Mouse (Mus musculus) adrenal gland, adult 8-10 months (tissue): ENCODE measurements around the gene C3. TPM values are rescaled to one million over a fixed set of nuclear protein-coding genes. Genes with fewer than 3 reads are reported as not detected.

Source experiments
- microRNA-seq, 2 experiments: library from miRNA; unstranded; fragments of <30 nt; microRNA quantifications; one replicate each; pipeline ENCODE4 v1.2.0; 2022
- total RNA-seq, 4 experiments: library from RNA; stranded (reverse); gene quantifications; 2 replicates each; pipeline ENCODE4 v1.2.4; 2022

The C3 gene
- total RNA-seq, 4 experiments from 2014 or later = 36.4 to 1,135 (median 245) TPM

Small RNAs within 50 kb of the gene (microRNA-seq; reads per million reads assigned to microRNA genes)
- 0 to 1.3 reads per million in 2 experiments for gene Mir6978

Other genes with a start within 250 kb of the C3 start
- under 1 TPM in 2 of 4 experiments, not detected in 2; 0.20 to 0.24 TPM for gene Acer1, start 246.0 kb downstream of the C3 start, total RNA-seq
- gene Clpp, start 237.8 kb downstream of the C3 start, total RNA-seq = 100 to 1,000 TPM; 112 to 127 (median 116) TPM
- 10 to 100 TPM; 69.8 to 87.3 (median 77.2) TPM for gene Alkbh7, start 230.8 kb downstream of the C3 start, total RNA-seq
- gene Pspn, start 228.1 kb downstream of the C3 start, total RNA-seq = 1 to 10 TPM in 2 of 4 experiments, not detected in 2; 2.1 to 2.8 TPM
- gene Gtf2f1, start 216.8 kb downstream of the C3 start, total RNA-seq = 10 to 100 TPM; 45.6 to 68.2 (median 54.2) TPM
- gene Gm17949, start 216.7 kb downstream of the C3 start, total RNA-seq = under 1 TPM; 0.29 to 0.80 (median 0.45) TPM
- 100 to 1,000 TPM in 2 of 4 experiments, 10 to 100 TPM in 2; 92.3 to 122 (median 102) TPM for gene Khsrp, start 196.6 kb downstream of the C3 start, total RNA-seq
- under 1 TPM in 1 of 4 experiments, not detected in 3; 0.38 TPM for gene Slc25a41, start 186.5 kb downstream of the C3 start, total RNA-seq
- gene Crb3, start 169.0 kb downstream of the C3 start, total RNA-seq = 1 to 10 TPM in 3 of 4 experiments, under 1 TPM in 1; 0.70 to 4.4 (median 2.2) TPM
- 100 to 1,000 TPM in 2 of 4 experiments, 10 to 100 TPM in 2; 66.5 to 128 (median 97.6) TPM for gene Slc25a23, start 168.3 kb downstream of the C3 start, total RNA-seq
- gene Dennd1c, start 149.6 kb downstream of the C3 start, total RNA-seq = 1 to 10 TPM; 1.5 to 4.3 (median 2.5) TPM
- gene Tubb4a, start 140.4 kb downstream of the C3 start, total RNA-seq = 1 to 10 TPM; 4.4 to 6.8 (median 6.6) TPM
- gene Tnfsf9, start 122.8 kb downstream of the C3 start, total RNA-seq = under 1 TPM in 3 of 4 experiments, not detected in 1; 0.21 to 0.30 (median 0.26) TPM
- not detected for gene Cd70, start 78.4 kb downstream of the C3 start, total RNA-seq
- under 1 TPM in 2 of 4 experiments, not detected in 2; 0.16 to 0.17 TPM for gene Tnfsf14, start 34.0 kb downstream of the C3 start, total RNA-seq
- gene Gpr108, start 20.3 kb upstream of the C3 start, total RNA-seq = 100 to 1,000 TPM in 3 of 4 experiments, 10 to 100 TPM in 1; 98.6 to 107 (median 102) TPM
- gene Trip10, start 21.3 kb upstream of the C3 start, total RNA-seq = 10 to 100 TPM; 57.1 to 89.6 (median 72.8) TPM
- gene Vav1, start 51.0 kb upstream of the C3 start, total RNA-seq = 1 to 10 TPM; 3.0 to 6.2 (median 4.1) TPM
- 10 to 100 TPM in 2 of 4 experiments, 1 to 10 TPM in 2; 5.3 to 21.5 (median 12.7) TPM for gene Adgre1, start 130.6 kb upstream of the C3 start, total RNA-seq